Mouse (Mus musculus) adrenal gland, postnatal 4 days (tissue): ENCODE measurements around the gene Fam20c. TPM values are rescaled to one million over a fixed set of nuclear protein-coding genes. Genes with fewer than 3 reads are reported as not detected.

Experiments
- DNase-seq, 2 experiments: peaks; one replicate each; pipeline ENCODE4 v3.0.0; 2021 to 2022; ENCODE audit warnings: low spot score in 2 of 2, mixed read lengths in 2 of 2
- total RNA-seq, 2 experiments: library from RNA; stranded (reverse); gene quantifications; 2 replicates each; pipeline ENCODE4 v1.2.3; 2021

The Fam20c gene
- total RNA-seq, 2 experiments from 2014 or later = 22.5 to 26.1 TPM

DNA sequence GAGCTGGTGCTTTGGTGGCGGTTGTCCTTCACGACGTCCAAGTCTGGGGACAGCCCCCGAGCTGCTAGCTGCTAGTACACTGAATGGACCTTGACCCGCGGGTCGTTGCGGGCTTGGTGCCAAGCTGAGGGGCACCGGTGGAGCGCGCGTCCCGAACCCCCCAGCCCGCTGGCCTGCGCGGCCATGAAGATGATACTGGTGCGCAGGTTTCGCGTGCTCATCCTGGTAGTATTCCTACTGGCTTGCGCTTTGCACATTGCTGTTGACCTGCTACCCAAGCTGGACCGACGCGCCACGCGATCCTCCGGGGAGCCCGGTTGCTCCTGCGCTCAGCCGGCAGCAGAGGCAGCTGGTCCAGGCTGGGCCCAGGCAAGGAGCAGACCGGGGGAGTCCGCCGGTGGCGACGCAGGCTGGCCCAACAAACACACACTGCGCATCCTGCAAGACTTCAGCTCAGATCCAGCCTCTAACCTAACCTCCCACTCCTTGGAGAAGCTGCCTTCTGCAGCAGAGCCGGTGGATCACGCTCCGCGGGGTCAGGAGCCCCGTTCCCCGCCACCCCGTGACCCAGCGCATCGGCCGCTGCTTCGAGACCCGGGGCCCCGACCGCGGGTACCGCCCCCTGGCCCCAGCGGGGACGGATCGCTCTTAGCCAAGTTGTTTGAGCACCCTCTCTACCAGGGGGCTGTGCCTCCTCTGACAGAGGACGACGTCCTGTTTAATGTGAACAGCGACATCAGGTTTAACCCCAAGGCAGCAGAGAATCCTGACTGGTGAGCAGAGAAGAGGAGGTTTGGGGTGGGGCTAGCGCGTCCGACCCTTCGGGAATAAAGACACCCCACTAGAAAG, 1.4 kb downstream of the Fam20c start:
- DNase-seq = no peak

DNA sequence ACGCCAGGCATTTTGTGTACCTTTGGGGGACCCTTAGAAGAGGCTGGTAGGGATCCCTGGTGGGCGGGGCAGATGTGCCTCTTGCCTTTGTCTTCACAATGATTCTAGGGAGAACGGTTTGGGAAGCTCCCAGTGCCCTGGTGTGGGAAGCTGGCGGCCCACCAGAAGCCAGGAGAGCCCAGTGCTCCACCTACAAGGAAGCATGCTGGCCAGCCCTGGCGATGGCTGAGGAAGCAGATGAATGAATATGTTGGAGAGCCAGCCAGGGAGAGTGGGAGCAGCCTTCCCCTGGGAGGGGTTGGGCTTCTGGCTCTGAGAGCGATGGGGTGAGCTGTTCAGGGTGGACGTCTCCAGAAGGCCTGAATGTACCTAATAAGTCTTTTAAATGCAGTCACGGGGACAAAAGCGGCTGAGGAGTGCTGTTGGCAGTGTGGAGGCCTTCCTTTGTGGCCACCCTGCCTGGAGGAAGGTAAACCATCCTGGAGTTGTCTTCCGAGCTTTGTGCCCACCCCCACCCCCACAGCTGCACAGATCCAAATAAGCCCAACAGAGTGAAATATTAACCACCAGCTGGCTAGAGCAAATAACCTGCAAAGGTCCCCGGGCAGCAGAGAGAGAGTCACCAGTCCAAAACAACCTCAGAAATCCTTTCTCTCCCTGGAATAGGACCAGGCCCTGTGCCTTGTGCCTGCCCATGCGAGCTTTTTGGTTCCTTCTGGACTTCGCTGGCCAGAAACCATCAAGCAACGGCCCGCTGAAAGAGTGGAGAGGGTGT, 2.2 kb downstream of the Fam20c start:
- no peak for DNase-seq

DNA sequence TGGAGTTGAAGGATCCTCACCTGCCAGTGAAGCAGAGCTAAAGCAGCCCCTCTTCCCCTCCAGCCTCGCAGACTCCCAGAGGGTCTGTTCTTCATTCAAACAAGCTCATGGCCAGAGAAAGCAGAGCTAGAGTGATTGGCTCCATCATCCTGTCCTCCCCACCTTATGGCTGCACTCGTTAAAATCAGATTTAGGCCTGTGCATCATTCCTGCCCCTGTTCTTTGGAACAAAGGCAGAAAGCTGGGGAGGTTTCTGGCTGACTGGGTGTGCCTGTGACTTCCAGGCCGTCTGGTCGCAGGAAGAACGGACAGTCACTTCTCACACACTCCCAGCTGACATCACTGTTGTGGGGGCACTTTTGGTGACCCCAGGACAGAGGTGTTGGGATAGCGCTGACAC, 2.8 kb downstream of the Fam20c start:
- DNase-seq = no peak

DNA sequence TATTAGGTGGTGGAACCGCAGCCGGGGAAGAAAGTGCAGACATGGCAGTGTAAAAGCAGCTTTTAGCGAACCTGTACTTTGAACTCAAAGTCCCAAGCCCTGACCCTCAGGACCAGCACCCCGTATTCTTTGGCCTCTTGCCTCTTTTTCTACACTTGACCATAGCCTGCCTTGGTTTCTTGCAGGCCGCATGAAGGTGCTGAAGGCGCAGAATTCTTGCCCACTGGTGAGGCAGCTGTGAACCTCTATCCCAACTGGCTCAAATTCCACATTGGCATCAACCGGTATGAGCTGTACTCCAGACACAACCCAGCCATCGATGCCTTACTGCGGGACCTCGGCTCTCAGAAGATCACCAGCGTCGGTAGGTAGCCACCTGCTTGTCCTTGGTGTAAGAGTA, 3.3 kb downstream of the Fam20c start:
- DNase-seq = no peak

DNA sequence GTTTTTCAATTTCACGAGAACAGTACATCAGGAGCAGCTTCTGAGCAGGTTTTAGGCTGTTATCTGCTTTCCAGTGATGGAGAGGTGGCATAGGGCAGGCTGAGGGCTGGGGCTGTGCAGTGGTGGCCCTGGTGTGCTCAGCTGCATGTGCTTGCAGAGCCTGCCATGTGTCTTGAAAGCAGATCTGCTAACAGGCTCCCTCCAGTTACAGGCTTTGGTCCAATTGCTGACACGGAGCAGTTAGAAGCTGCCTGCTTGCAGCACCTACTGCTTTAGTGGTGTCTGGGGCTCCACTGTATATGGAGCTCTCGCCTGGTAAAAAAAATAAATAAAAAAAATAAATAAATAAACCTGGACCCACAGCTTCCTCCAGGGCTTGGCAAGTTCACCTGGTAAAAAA, 4.2 kb downstream of the Fam20c start:
- no peak for DNase-seq

DNA sequence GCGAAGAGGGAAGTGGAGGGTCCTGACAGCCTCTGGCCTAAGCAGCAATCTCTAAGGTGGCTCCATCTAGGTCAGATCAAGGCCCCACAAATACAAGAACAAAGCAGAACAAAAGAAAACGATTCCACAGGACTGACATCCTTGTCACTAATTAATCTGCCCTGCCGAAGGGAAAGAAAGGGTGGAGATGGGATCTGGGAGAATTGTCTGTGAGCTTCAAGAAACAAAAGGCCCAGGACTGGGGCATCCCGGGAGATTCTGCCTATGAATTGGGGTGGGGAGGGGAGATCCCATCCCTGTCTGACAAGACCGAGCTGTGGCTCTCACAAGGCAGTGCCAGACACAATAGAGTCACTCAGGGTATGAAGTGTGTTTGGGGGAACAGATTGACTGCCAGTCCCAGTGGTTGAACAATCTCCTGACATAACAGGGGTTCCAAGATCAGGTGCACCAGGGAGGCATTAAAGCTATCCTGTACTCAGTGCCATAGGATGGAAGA, 7.6 kb downstream of the Fam20c start:
- no peak for DNase-seq

DNA sequence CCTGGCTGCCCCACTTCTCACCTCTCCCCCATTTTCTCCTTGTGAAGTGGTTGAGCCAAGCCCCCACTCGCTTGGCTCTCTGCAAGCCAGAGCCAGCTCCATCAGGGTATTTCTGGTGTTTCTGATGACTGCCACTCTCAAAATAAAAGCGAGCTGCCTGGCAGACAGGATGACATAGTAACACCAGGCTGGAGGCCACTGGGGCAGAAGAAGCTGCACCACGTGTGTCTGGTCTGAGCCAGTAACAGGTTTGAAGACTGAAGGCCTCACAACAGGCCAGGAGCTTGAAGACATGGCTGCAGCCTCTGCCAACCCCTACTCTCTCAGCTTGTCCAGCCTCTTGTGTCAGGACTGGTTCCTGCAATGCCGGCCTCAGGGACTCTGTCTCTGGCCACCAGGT, 8.0 kb downstream of the Fam20c start:
- DNase-seq = no peak

DNA sequence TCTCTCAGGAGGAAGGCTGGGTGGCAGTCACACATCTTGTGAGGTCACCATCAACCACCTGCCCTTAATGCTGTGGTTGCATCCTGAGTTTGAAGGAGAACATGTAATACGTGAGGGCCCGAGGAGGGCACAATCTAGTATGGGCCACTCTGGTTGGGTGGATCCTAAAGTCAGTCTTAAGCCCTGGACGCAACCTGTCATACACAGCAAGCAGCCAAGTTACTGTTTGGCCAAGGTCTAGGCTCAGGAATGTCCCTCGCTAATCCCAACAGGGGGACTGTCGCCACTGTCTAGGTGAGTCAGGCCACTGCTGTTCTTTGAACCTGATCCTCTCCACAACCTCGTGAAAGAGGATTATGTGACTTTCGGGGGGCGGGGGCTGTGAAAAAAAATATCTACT, 10.3 kb downstream of the Fam20c start:
- no peak for DNase-seq

DNA sequence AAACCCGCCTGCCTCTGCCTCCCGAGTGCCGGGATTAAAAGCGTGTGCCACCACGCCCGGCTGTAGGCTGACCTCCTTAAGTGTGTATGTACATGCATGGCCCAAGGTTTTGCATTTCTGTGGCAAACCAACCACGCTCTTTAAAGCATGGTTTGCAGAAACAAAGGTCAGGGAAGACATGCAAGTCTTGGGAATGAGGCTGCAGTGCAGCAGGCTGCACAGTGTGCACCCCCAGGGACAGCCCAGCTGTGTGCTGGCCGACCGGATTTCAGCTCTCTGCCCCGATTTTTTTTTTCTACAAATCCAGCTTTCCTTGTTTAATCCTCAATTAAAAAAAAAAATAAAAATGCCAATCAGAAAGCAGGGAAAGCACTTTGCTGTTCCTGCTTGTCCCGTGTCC, 13.3 kb downstream of the Fam20c start:
- DNase-seq = no peak

DNA sequence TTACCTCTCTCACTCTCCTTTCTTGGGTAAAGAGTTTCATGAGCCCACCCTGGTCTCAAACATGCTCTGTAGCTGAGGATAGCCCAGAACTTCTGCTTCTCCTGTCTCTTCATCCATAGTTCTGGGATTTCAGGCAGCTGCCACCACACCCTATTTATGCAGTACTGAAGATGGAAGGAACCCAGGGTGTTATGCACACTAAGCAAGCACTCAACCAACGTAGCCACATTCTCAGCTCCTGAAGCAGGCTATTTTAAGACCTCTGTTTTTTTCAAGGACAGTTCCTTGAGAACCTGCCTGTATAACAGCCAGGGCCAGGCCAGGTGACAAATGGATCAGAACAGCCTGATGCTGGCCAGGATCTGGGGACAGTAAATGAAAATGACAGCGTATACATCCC, 14.4 kb downstream of the Fam20c start:
- no peak for DNase-seq

DNA sequence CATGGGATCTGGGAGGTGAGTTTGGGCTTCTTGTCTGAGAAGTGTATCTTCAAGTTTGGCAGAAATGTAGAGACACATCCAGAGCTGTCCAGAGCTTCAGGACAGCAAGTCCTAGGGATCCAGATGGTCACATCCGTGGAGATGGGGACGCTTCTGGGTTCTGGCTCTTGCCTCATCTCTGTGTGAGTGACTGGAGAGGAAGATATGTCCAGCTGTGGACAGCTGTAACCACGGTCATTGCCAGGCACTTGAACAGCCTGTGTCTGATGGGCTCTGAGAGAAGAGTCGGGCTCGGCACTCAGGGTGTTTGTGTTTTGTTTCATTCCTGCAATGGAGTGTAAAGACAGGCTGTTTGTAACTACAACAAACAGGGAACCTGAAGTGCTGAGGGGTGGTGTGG, 14.8 kb downstream of the Fam20c start:
- no peak for DNase-seq

DNA sequence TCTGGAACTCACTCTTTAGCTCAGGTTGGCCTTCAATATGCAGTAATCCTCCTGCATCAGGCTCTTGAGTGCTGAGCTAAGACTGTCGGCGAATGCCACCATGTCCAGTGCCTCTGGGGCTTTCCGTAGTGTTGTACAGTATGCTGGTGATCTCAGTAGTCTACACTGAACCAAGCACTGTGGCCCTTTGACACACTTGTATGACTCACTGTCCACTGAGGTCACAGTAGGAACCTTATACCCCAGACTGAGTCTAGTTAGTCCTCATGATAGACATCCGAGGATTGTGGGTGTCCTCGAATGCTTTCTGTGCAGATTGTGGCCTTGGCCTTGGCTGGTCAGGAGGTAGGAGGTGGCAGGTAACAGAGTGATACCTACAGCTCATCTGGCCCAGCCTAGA, 20.8 kb downstream of the Fam20c start:
- no peak for DNase-seq

DNA sequence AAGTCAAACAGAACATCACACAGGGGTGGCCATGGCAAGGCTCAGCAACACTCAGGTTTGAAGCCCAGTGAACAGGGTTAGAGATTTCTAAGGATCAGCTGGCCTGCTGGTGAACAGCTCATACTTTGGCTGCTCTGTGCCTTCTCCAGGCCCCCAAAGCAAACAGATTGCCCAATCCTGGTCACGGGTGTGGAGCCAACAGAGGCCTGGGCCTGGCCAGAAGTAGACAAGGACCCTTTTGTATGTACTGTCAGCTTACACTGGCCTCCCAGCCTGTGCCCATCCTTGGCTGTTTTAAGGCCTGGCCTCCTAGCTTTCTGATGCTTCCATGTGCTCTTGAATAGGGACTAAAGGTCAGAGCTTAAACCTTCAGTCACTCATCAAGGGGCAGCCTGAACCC, 22.0 kb downstream of the Fam20c start:
- no peak for DNase-seq

DNA sequence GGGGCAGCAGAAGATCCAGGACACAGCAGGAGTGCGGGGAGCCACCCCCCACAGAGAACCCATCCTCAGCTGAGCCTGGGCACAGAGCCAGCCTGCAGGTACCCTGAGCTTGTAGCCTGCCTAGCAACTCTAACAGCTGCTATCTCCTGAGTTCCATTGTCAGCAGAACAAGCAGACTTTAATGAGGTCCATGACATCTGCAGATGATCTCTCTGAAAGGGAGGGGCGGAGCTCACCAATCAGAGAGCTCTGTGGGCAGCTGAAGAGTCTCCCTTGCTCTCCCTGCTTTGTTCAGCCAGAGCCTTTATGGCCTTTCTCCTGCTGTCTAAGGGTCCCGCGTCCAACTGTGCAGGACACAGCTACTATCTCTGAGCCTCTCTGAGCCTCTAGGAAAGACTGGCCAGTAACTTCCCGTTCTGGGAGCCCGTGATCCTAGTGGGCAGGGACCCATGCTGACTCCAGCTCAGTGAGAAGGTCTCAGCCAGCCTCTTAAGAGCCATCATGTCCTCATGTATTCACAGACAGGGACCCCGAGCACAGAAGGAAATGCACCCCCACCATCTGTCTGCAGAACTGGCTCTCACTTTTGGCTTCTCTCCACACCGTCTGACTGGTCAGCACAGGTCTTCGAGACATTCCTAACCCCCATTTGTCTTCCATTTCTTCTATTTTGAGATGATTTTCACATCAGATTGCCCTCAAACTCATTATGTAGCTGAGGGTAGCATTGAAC, 24.6 kb downstream of the Fam20c start:
- DNase-seq = no peak

DNA sequence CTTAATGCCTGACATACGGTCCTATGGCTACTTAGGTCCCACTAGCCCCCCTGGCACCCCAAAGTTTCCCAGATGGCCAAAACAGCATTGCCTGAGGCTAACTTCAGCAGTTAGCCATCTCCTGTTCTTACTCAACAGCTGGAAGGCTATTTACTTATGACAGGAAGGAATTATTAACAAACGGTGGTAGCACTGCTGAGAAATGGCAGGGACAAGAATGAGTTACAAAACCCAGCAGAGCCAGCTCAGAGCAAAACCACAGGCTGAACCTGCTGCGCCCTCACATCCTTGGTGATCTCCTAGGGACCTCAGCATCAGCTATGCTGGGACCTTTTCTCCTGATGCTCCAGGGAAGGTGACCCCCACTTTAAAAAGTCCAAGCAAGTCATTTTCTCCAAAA, 25.3 kb downstream of the Fam20c start:
- DNase-seq = no peak

DNA sequence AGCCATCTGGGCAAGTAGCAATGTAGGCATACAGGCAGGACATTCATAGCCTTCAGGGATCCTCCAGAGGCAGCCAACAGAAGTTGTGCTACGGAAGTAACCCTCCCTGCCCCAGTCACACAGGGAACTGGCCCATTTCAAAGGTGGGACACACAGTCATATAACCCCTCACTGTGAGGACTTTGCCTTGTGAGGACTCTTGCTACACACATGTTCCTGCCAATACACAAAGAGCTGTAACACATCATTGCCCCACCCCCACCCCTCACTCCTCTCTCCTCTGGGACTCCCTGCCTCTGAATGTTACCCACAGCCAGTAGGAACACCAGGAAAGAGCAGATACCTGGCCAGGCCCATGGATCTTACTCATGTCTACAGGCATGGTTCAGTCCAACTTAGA, 28.4 kb downstream of the Fam20c start:
- DNase-seq = no peak

DNA sequence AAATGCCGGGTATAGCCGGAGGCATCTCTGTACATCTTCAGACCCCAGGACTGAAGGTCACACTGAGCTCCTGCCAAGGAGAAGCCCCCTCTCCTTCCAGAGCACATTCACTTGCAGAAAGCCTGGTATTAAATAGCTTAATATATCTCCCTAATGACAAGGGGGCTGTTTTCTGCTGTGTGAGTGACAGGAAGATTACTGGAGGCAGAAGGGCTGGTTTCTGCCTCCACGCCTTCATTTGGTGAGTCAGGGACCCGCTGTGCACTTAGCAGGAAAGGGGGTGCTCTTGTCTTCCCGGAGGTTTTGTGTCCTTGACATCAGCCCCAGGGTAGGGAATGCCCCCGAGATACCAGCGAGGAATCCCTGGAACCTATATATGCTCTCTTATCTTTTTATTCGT, 28.9 kb downstream of the Fam20c start:
- no peak for DNase-seq

DNA sequence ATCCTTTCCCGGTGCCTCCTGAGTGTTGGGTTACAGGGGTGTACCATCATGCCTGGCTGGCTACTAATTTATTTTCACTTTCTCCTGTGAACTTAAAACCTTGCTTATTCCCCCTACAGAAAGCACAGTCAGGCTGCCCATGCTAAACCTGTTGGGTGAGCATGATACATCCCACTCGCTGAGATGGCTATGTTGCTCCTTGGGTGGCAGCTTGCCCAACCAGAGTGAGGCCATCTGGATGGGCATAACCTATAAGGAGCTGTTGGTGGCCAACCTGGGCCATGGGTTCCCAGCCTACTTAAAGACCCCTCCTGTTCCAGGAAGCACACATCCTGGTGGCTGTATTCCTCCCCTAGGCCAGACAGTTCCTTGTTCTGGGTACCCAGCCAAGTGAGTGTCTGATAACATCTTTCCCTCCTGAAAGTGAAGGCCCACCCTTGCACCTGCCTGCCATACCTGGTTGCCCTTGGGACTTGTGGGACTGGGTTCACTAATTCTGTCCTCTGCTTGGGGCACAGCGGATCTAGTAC, 31.7 kb downstream of the Fam20c start:
- no peak for DNase-seq

DNA sequence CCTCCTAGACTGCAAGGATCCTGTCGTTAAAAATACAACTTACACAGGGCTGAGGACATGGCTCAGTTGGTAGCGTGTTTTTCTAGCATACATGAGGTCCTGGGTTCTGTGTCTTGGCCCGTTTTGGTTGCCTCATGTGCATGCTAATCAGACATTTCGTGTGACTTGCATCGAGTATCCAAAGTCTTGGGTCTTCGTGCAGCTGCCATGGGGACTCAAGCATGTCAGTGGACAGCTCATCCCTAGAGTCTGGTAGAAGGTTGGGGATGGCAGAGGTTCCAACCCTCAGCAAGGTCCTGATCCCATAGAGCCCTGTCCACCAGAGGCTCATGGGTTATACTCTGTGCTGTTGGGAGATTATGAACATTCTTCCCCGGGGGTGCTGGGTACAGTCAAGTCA, 33.3 kb downstream of the Fam20c start:
- DNase-seq = no peak

DNA sequence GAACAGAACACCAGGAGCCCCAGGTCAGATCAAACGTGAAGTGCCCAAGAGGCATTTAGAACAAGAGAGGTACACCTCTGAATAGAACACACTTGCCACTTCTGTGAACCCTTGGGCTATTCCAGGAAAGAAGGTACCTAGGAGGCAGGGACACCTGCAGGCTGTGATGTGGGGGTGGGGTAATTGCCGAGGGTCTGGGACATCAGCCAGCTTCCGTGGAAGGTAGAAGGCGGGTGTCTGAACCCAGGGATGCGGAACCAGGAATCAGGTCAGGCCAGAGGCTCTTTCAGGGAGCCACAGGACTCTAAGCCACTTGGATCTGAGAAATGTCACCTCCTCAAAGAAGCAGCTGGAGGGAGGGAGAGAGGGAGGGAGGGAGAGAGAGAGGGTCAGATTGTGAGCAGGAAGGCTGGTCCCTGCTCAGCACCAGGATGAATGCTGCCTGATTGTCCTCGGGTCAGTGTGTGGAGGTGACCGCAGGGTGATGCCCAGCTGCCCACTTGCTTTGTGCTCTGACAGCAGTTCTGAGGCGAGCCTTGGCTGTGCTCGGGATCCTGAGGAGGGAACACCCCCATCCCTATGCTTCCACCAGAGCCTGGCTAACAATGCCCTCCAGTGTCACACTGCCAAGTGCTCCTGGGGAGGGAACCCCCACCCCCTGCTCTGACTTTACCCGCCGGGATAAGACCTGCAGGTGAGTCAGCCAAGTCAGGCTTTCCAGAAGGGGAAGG, 34.3 kb downstream of the Fam20c start:
- no peak for DNase-seq

DNA sequence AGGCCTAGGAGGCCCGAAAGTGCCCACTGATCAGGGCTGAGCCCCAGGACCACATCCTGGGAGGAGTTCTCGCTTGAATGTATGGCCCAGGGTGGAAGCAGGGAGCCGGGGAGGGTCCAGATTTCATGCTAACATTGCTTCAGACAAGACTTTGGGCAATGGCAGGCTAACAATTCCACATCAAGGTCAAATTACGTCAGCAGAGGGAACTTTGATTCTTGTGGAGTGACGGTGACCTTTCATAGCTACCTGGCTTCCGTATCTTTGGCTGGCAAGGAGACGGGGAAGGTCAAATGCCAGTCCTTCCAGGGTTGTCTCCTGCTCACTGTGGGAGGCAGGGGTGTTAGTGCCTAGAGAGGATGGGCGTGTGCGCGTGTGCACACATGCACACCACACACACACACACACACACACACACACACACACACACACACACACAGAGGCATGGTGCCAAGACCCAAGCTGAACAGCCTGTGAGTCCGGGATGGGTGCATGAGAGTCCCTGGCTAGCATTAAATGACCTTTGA, 36.7 kb downstream of the Fam20c start:
- no peak for DNase-seq
